25 mouse cellular contexts compared by ENCODE assay signal in the genomic region with DNA sequence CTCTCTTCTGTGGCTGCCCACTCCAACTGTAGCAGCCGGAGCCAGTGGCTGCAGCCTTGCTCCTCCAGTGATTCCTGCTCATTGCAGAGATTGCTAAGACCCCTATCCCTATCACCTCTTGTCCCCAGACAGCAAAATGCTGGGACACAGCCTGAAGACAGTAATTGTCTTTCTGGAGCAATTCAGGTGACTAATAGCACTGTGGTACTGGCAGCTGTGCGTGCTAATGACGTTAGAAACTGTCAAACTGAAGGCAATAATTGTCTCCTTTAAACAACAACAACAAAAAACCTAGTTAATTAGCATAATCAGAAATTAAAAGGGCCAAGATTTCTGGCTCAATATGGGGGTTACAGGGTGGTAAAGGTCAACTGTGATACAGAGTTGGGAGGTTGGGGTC. TPM values are rescaled to one million over a fixed set of nuclear protein-coding genes. Genes with fewer than 3 reads are reported as not detected.
DNase-seq lines count a peak whose midpoint lies in the region; ATAC-seq and TF ChIP-seq lines count a peak whose summit lies in the region.
"Had no signal": no experiment of that assay in that cellular context is flagged by ENCODE, and none has a peak within 500 bp of the region (broad histone marks: within the 10 kb centered on the region; RNA-seq: fewer than 3 reads in every experiment).

No protein-coding gene starts in this region.

- no peaks in the 10 kb centered on the region for H3K36me3 ChIP-seq in forebrain, embryonic 13.5 days (ENCODE audit: poor library complexity, severe bottlenecking)
- no peaks in the 10 kb centered on the region for H3K36me3 ChIP-seq in forebrain, embryonic 10.5 days (replicated peaks)
- H3K36me3 ChIP-seq in hindbrain, embryonic 16.5 days (ENCODE audit: control insufficient read depth, insufficient read depth, low read length): no peaks in the 10 kb centered on the region
- no peaks in the 10 kb centered on the region for H3K36me3 ChIP-seq in hindbrain, embryonic 11.5 days (ENCODE audit: control insufficient read depth, insufficient read depth, low read length)
- H3K36me3 ChIP-seq in forebrain, embryonic 16.5 days (ENCODE audit: control insufficient read depth, insufficient read depth): no peaks in the 10 kb centered on the region
- H3K36me3 ChIP-seq: embryonic facial prominence, embryonic 15.5 days; heart, embryonic 12.5 days; intestine, embryonic 15.5 days; limb, embryonic 13.5 days; lung, embryonic 15.5 days had no signal

- no peaks in the 10 kb centered on the region for H3K27me3 ChIP-seq in forebrain, embryonic 13.5 days
- peaks cover 10% of the 10 kb centered on the region; the same call in 1 of the 2 replicates for H3K27me3 ChIP-seq in forebrain, embryonic 10.5 days (ENCODE audit: poor library complexity, severe bottlenecking)
- H3K27me3 ChIP-seq in hindbrain, embryonic 16.5 days (replicated peaks; ENCODE audit: control insufficient read depth, insufficient read depth, low read length): no peaks in the 10 kb centered on the region
- H3K27me3 ChIP-seq in hindbrain, embryonic 11.5 days (ENCODE audit: control insufficient read depth, insufficient read depth, low read length): no peaks in the 10 kb centered on the region
- H3K27me3 ChIP-seq in forebrain, embryonic 16.5 days (replicated peaks; ENCODE audit: control insufficient read depth, insufficient read depth, low read length): no peaks in the 10 kb centered on the region
- H3K27me3 ChIP-seq in cerebellum, adult 2 months (ENCODE audit: control insufficient read depth, insufficient read depth, low read length): no peaks in the 10 kb centered on the region
- H3K27me3 ChIP-seq: embryonic facial prominence, embryonic 15.5 days; intestine, embryonic 15.5 days; lung, embryonic 15.5 days had no signal

- TF ChIP-seq CTCF in brain, embryonic 14.5 days (IDR thresholded peaks at IDR 0.05; ENCODE audit: borderline replicate concordance, extremely low read depth, insufficient read depth, insufficient read length): no peak
- no peak for TF ChIP-seq CTCF in cerebellum, adult 2 months (IDR thresholded peaks at IDR 0.05; ENCODE audit: borderline replicate concordance, insufficient read depth, low read depth, low read length)

- WGBS in forebrain, embryonic 13.5 days: 16% methylated on average over 3 of the region's 3 CpGs
- 71% methylated on average over 3 of the region's 3 CpGs for WGBS in forebrain, embryonic 10.5 days
- 27% methylated on average over 3 of the region's 3 CpGs for WGBS in hindbrain, embryonic 16.5 days
- 55% methylated on average over 3 of the region's 3 CpGs for WGBS in hindbrain, embryonic 11.5 days
- WGBS in forebrain, embryonic 16.5 days: 17% methylated on average over 3 of the region's 3 CpGs
- 90% methylated on average over 3 of the region's 3 CpGs for WGBS in cerebellum, adult 2 months

- no peak overlapping the region for H3K4me2 ChIP-seq in forebrain, embryonic 13.5 days
- no peak overlapping the region for H3K4me2 ChIP-seq in hindbrain, embryonic 16.5 days (ENCODE audit: low read length)
- H3K4me2 ChIP-seq in hindbrain, embryonic 11.5 days (replicated peaks; ENCODE audit: low read depth, low read length): no peak overlapping the region
- H3K4me2 ChIP-seq in forebrain, embryonic 16.5 days (ENCODE audit: low read length): no peak overlapping the region
- H3K4me2 ChIP-seq: embryonic facial prominence, embryonic 15.5 days; heart, embryonic 12.5 days; intestine, embryonic 15.5 days; limb, embryonic 13.5 days; liver, embryonic 11.5 days; lung, embryonic 15.5 days; midbrain, embryonic 11.5 days had no signal

- H3K4me1 ChIP-seq in forebrain, embryonic 13.5 days: peaks cover 42% of the 10 kb centered on the region
- H3K4me1 ChIP-seq in forebrain, embryonic 10.5 days: peaks cover 36% of the 10 kb centered on the region
- peaks cover 34% of the 10 kb centered on the region for H3K4me1 ChIP-seq in hindbrain, embryonic 16.5 days (ENCODE audit: control insufficient read depth, insufficient read depth, low read depth, low read length)
- peaks cover 2% of the 10 kb centered on the region; the same call in 1 of the 2 replicates for H3K4me1 ChIP-seq in hindbrain, embryonic 11.5 days (replicated peaks; ENCODE audit: control insufficient read depth, insufficient read depth, low read length)
- H3K4me1 ChIP-seq in forebrain, embryonic 16.5 days (replicated peaks; ENCODE audit: control insufficient read depth, insufficient read depth, low read length): peaks cover 19% of the 10 kb centered on the region
- peaks cover 7% of the 10 kb centered on the region; the same call in 1 of the 2 replicates for H3K4me1 ChIP-seq in cerebellum, adult 2 months (ENCODE audit: control insufficient read depth, insufficient read depth, low read length)
- H3K4me1 ChIP-seq: embryonic facial prominence, embryonic 15.5 days; intestine, embryonic 15.5 days; lung, embryonic 15.5 days had no signal

- H3K9me3 ChIP-seq in forebrain, embryonic 13.5 days (replicated peaks): no peaks in the 10 kb centered on the region
- H3K9me3 ChIP-seq in forebrain, embryonic 10.5 days: no peaks in the 10 kb centered on the region
- no peaks in the 10 kb centered on the region for H3K9me3 ChIP-seq in hindbrain, embryonic 16.5 days (ENCODE audit: control insufficient read depth, low read length)
- H3K9me3 ChIP-seq in hindbrain, embryonic 11.5 days (ENCODE audit: control insufficient read depth, low read length): no peaks in the 10 kb centered on the region
- H3K9me3 ChIP-seq in forebrain, embryonic 16.5 days (ENCODE audit: control insufficient read depth, low read length): no peaks in the 10 kb centered on the region
- H3K9me3 ChIP-seq: embryonic facial prominence, embryonic 15.5 days; heart, embryonic 12.5 days; intestine, embryonic 15.5 days; limb, embryonic 13.5 days; lung, embryonic 15.5 days had no signal

- TF ChIP-seq POLR2A in brain, embryonic 14.5 days (IDR thresholded peaks at IDR 0.05; ENCODE audit: borderline replicate concordance, extremely low read depth, insufficient read depth, insufficient read length, poor library complexity, severe bottlenecking): no peak
- TF ChIP-seq POLR2A in cerebellum, adult 2 months (IDR thresholded peaks at IDR 0.05; ENCODE audit: borderline replicate concordance, insufficient read depth, low read length): no peak

- H3K4me3 ChIP-seq in forebrain, embryonic 13.5 days: no peak overlapping the region
- no peak overlapping the region for H3K4me3 ChIP-seq in forebrain, embryonic 10.5 days
- no peak overlapping the region for H3K4me3 ChIP-seq in hindbrain, embryonic 16.5 days (ENCODE audit: low read length)
- no peak overlapping the region for H3K4me3 ChIP-seq in hindbrain, embryonic 11.5 days (ENCODE audit: low read depth, low read length)
- H3K4me3 ChIP-seq in forebrain, embryonic 16.5 days (replicated peaks; ENCODE audit: low read length): no peak overlapping the region
- H3K4me3 ChIP-seq in cerebellum, adult 2 months (replicated peaks; ENCODE audit: insufficient read depth, low read depth, low read length): no peak overlapping the region
- H3K4me3 ChIP-seq: embryonic facial prominence, embryonic 15.5 days; heart, adult 2 months; heart, embryonic 12.5 days; intestine, embryonic 15.5 days; limb, embryonic 13.5 days; lung, embryonic 15.5 days had no signal

- ATAC-seq in forebrain, embryonic 13.5 days: peak; percentile 56; the same call in 1 of the 2 replicates
- ATAC-seq in hindbrain, embryonic 16.5 days: no peak
- no peak for ATAC-seq in hindbrain, embryonic 11.5 days (ENCODE audit: low FRiP score)
- ATAC-seq in forebrain, embryonic 16.5 days: peak; percentile 47
- ATAC-seq: intestine, embryonic 15.5 days; Patski had no signal

- H3K9ac ChIP-seq in forebrain, embryonic 13.5 days: no peak overlapping the region
- no peak overlapping the region for H3K9ac ChIP-seq in hindbrain, embryonic 16.5 days (ENCODE audit: low read depth, low read length)
- no peak overlapping the region for H3K9ac ChIP-seq in hindbrain, embryonic 11.5 days (ENCODE audit: low read depth, low read length)
- H3K9ac ChIP-seq in forebrain, embryonic 16.5 days (replicated peaks; ENCODE audit: low read depth, low read length): no peak overlapping the region
- H3K9ac ChIP-seq: embryonic facial prominence, embryonic 15.5 days; heart, embryonic 12.5 days; intestine, embryonic 15.5 days; limb, embryonic 13.5 days; lung, embryonic 15.5 days had no signal

- H3K27ac ChIP-seq in forebrain, embryonic 13.5 days: peak overlapping the region; percentile 67
- no peak overlapping the region for H3K27ac ChIP-seq in forebrain, embryonic 10.5 days
- H3K27ac ChIP-seq in hindbrain, embryonic 16.5 days (ENCODE audit: low read depth, low read length): peak overlapping the region; percentile 44; the same call in 1 of the 2 replicates
- no peak overlapping the region for H3K27ac ChIP-seq in hindbrain, embryonic 11.5 days (ENCODE audit: low read depth, low read length)
- peak overlapping the region; percentile 54 for H3K27ac ChIP-seq in forebrain, embryonic 16.5 days (ENCODE audit: low read length)
- no peak overlapping the region for H3K27ac ChIP-seq in cerebellum, adult 2 months (ENCODE audit: insufficient read depth, low read length)
- H3K27ac ChIP-seq: embryonic facial prominence, embryonic 15.5 days; heart, adult 2 months; intestine, embryonic 15.5 days; kidney, postnatal 0 days; limb, embryonic 13.5 days; lung, embryonic 15.5 days had no signal

- no peak for DNase-seq in forebrain, embryonic 10.5 days (ENCODE audit: extremely low spot score, low spot score)
- no peak for DNase-seq in hindbrain, embryonic 11.5 days (ENCODE audit: low spot score)
- peak; percentile 69 for DNase-seq in brain, embryonic 14.5 days (ENCODE audit: low read depth)
- no peak for DNase-seq in cerebellum, adult 2 months
- DNase-seq: adrenal gland, postnatal 10 days; cerebellum, adult 11-12 months; gastrocnemius, postnatal 36 days; heart, adult 2 months; heart, postnatal 10 days; lung, postnatal 36 days; right cerebral cortex, postnatal 14 days; thymus, postnatal 4 days had no signal

RNA-seq across cellular contexts. Expression of a gene that starts 18.4 kb away (rescaled TPM):
- polyA plus RNA-seq in forebrain, embryonic 13.5 days (2015; fragmentation: Nextera tagmentation; extraction: Ambion mirVana): 67.2 and 81.0 TPM in 2 replicates
- 3.2 and 5.1 TPM in 2 replicates for polyA plus RNA-seq in forebrain, embryonic 10.5 days (2016; fragmentation: Nextera tagmentation; extraction: Ambion mirVana)
- polyA plus RNA-seq in hindbrain, embryonic 16.5 days (2015; fragmentation: Nextera tagmentation; extraction: Ambion mirVana): 166 and 172 TPM in 2 replicates
- 17.3 and 23.1 TPM in 2 replicates for polyA plus RNA-seq in hindbrain, embryonic 11.5 days (2014; fragmentation: Nextera tagmentation; extraction: Ambion mirVana)
- polyA plus RNA-seq in brain, embryonic 14.5 days (2012; rRNA removed): 210 and 269 TPM in 2 replicates
- 107 and 138 TPM in 2 replicates for polyA plus RNA-seq in forebrain, embryonic 16.5 days (2015; fragmentation: Nextera tagmentation; extraction: Ambion mirVana)
- 483 and 522 TPM in 2 replicates for polyA plus RNA-seq in cerebellum, adult 2 months (2012; rRNA removed)
- polyA plus RNA-seq: Patski; stomach, embryonic 14.5 days had no signal

Comparison
In these comparisons a context has a peak if more than half of its experiments do, and no peak if none do; other contexts are left out.
1. H3K27ac ChIP-seq: peak in forebrain, embryonic 13.5 days (single experiment), hindbrain, embryonic 16.5 days (single experiment) and forebrain, embryonic 16.5 days (single experiment); none in forebrain, embryonic 10.5 days (single experiment), hindbrain, embryonic 11.5 days (single experiment) and cerebellum, adult 2 months (single experiment).
2. ATAC-seq: peak in forebrain, embryonic 13.5 days (single experiment) and forebrain, embryonic 16.5 days (single experiment); none in hindbrain, embryonic 16.5 days (single experiment) and hindbrain, embryonic 11.5 days (single experiment).